Mouse (Mus musculus) kidney, adult 2 months (tissue): ENCODE measurements at regions not wholly inside any gene's neighbourhood (a gene's known extent, or its start where the extent isn't known, plus 50 kb on each side); places are given as distances from the start of the nearest gene placed in this dataset.

ENCODE experiments used
- DNase-seq: peaks from one replicate; pipeline ENCODE4 v3.0.0; 2021
- H3K27ac ChIP-seq: fragments of 200-500 bp; 2 replicates; pipeline ENCODE4 v1.5.1; 2012; ENCODE audit warnings: low read depth, low read length, control low read depth, inconsistent platforms; ENCODE audit not compliant: insufficient read depth
- H3K27me3 ChIP-seq: fragments of 200-500 bp; replicated peaks from 2 replicates; pipeline ENCODE4 v1.6.1; 2012; ENCODE audit warnings: mild to moderate bottlenecking, moderate library complexity, low read length, inconsistent platforms; ENCODE audit not compliant: control insufficient read depth, insufficient read depth
- H3K36me3 ChIP-seq: fragments of 200-500 bp; 2 replicates; pipeline ENCODE4 v1.6.1; 2012; ENCODE audit warnings: mild to moderate bottlenecking, moderate library complexity, low read length, inconsistent platforms; ENCODE audit not compliant: control insufficient read depth, insufficient read depth
- H3K4me1 ChIP-seq: fragments of 200-500 bp; 2 replicates; pipeline ENCODE4 v1.6.1; 2011; ENCODE audit warnings: low read length; ENCODE audit not compliant: control insufficient read depth, insufficient read depth
- H3K4me3 ChIP-seq: fragments of 200-500 bp; 2 replicates; pipeline ENCODE4 v1.5.1; 2011; ENCODE audit warnings: mild to moderate bottlenecking, low read depth, low read length, control low read depth; ENCODE audit not compliant: insufficient read depth
- CTCF ChIP-seq: fragments of 200-500 bp; conservative IDR thresholded peaks from 2 replicates; pipeline ENCODE4 v1.5.1; 2011; ENCODE audit warnings: low read depth, mild to moderate bottlenecking, control low read depth, low read length, moderate library complexity, mixed read lengths; ENCODE audit not compliant: insufficient read depth, insufficient read length
- POLR2A ChIP-seq: fragments of 200-500 bp; IDR thresholded peaks from one replicate; pipeline ENCODE4 v1.6.1; 2011; ENCODE audit warnings: low read depth, low read length, control low read depth
- WGBS: fragments of 180-500 bp; shearing (Covaris S2); methylation state at CpG from one replicate; pipeline ENCODE4 v1.1.7; 2018; 5-methylcytosine and 5-hydroxymethylcytosine counted together

GRCm38 (mm10) chr4:80002738-80003635, 830.9 kb upstream of the Tyrp1 start:
- no peaks in the 10 kb centered on the region for H3K4me1 ChIP-seq
- no peaks in the 10 kb centered on the region for H3K36me3 ChIP-seq
- 86% methylated on average over 14 of the region's 14 CpGs for WGBS
- DNase-seq: peak; percentile 1
- H3K27me3 ChIP-seq: no peaks in the 10 kb centered on the region
- H3K27ac ChIP-seq: no peak overlapping the region
- H3K4me3 ChIP-seq: no peak overlapping the region
- no peak for TF ChIP-seq CTCF
- TF ChIP-seq POLR2A: no peak

DNA sequence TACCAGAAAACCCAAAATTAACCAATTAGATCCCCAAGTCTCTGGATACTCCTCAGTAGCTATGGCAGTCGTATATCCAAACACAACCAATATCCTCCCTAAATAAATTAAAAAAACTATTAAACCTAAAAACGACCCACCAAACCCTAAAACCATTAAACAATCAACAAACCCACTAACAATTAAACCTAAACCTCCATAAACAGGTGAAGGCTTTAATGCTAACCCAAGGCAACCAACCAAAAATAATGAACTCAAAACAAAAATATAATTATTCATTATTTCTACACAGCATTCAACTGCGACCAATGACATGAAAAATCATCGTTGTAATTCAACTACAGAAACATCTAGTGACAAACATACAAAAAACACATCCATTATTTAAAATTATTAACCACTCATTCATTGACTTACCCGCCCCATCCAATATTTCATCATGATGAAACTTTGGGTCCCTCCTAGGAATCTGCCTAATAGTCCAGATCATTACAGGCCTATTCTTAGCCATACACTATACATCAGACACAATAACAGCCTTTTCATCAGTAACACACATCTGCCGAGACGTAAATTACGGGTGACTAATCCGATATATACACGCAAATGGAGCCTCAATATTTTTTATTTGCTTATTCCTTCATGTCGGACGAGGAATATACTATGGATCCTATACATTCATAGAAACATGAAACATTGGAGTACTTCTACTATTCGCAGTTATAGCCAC, 830.1 kb upstream of the Tyrp1 start:
- TF ChIP-seq POLR2A (no peak), CTCF (no peak)
- Histone ChIP-seq H3K4me1 (no peaks in the 10 kb centered on the region), H3K36me3 (no peaks in the 10 kb centered on the region), H3K27me3 (no peaks in the 10 kb centered on the region), H3K4me3 (no peak overlapping the region), H3K27ac (no peak overlapping the region)
- 81% methylated on average over 13 of the region's 13 CpGs for WGBS
- DNase-seq: peak; percentile 1

DNA sequence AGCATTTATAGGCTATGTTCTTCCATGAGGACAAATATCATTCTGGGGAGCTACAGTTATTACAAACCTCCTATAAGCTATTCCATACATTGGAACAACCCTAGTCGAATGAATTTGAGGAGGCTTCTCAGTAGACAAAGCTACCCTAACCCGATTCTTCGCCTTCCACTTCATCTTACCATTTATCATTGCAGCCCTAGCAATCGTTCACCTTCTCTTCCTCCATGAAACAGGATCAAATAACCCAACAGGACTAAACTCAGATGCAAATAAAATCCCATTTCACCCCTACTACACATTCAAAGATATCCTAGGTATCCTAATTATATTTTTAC, 829.6 kb upstream of the Tyrp1 start:
- DNase-seq: no peak
- TF ChIP-seq CTCF: no peak
- WGBS: 72% methylated on average over 4 of the region's 4 CpGs

DNA sequence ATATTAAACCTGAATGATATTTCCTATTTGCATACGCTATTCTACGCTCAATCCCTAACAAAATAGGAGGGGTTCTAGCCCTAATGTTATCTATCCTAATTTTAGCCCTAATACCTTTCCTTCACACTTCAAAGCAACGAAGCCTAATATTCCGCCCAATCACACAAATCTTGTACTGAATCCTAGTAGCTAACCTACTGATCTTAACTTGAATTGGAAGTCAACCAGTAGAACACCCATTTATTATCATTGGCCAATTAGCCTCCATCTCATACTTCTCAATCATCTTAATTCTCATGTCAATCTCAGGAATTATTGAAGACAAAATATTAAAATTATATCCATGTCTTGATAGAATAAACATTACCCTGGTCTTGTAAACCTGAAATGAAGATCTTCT, 829.1 kb upstream of the Tyrp1 start:
- WGBS: 93% methylated on average over 4 of the region's 4 CpGs
- Histone ChIP-seq H3K36me3 (no peaks in the 10 kb centered on the region), H3K27ac (no peak overlapping the region), H3K4me1 (no peaks in the 10 kb centered on the region), H3K4me3 (no peak overlapping the region), H3K27me3 (no peaks in the 10 kb centered on the region)
- TF ChIP-seq CTCF: no peak
- no peak for TF ChIP-seq POLR2A
- no peak for DNase-seq

More for the DNA sequence above, 829.6 kb upstream of the Tyrp1 start:
- Histone ChIP-seq H3K27me3 (no peaks in the 10 kb centered on the region), H3K36me3 (no peaks in the 10 kb centered on the region), H3K4me3 (no peak overlapping the region), H3K27ac (no peak overlapping the region), H3K4me1 (no peaks in the 10 kb centered on the region)

GRCm38 (mm10) chr4:80027876-80028275, 806.0 kb upstream of the Tyrp1 start:
- Histone ChIP-seq H3K27me3 (no peaks in the 10 kb centered on the region), H3K4me1 (no peaks in the 10 kb centered on the region), H3K4me3 (no peak overlapping the region), H3K27ac (no peak overlapping the region), H3K36me3 (no peaks in the 10 kb centered on the region)
- TF ChIP-seq POLR2A (no peak), CTCF (no peak)
- WGBS: 55% methylated on average over 3 of the region's 3 CpGs
- no peak for DNase-seq

- Histone ChIP-seq H3K4me1 (no peaks in the 10 kb centered on the region), H3K36me3 (no peaks in the 10 kb centered on the region), H3K27me3 (no peaks in the 10 kb centered on the region), H3K27ac (no peak overlapping the region), H3K4me3 (no peak overlapping the region)
- no peak for TF ChIP-seq POLR2A
- TF ChIP-seq CTCF: no peak
- DNase-seq: no peak
- WGBS: 72% methylated on average over 6 of the region's 6 CpGs
Observed at GRCm38 (mm10) chr4:80047956-80048355, 786.0 kb upstream of the Tyrp1 start.
